Mouse (Mus musculus) cerebellum, adult 2 months (tissue): ENCODE measurements around the gene Cep85l.

Experiments
- CTCF ChIP-seq: fragments of 200-500 bp; IDR thresholded peaks from 2 replicates; pipeline ENCODE4 v1.5.1; 2011; ENCODE audit warnings: low read depth, mild to moderate bottlenecking, control low read depth, low read length, moderate library complexity, borderline replicate concordance; ENCODE audit not compliant: insufficient read depth
- POLR2A ChIP-seq: fragments of 200-500 bp; IDR thresholded peaks from 2 replicates; pipeline ENCODE4 v1.6.1; 2011; ENCODE audit warnings: low read length, control low read depth, borderline replicate concordance; ENCODE audit not compliant: insufficient read depth

- TF ChIP-seq POLR2A (no peak), CTCF (no peak)
Measured at GRCm38 (mm10) chr10:53415252-53415651, 35.5 kb upstream of the Cep85l start.
